Mouse (Mus musculus) small intestine, adult 2 months (tissue): Measurements from ENCODE around the gene Tnpo1.

Experiments used
- CTCF ChIP-seq: fragments of 200-500 bp; IDR thresholded peaks from 2 replicates; pipeline ENCODE4 v1.5.1; 2012; ENCODE audit warnings: low read depth, mild to moderate bottlenecking, control low read depth, inconsistent platforms, low read length, moderate library complexity, mixed read lengths; ENCODE audit not compliant: insufficient replicate concordance, insufficient read length; ENCODE audit errors: extremely low read depth
- POLR2A ChIP-seq: fragments of 200-500 bp; IDR thresholded peaks from 2 replicates; pipeline ENCODE4 v1.6.1; 2012; ENCODE audit warnings: low read depth, mild to moderate bottlenecking, control low read depth, inconsistent platforms, low read length, moderate library complexity

DNA sequence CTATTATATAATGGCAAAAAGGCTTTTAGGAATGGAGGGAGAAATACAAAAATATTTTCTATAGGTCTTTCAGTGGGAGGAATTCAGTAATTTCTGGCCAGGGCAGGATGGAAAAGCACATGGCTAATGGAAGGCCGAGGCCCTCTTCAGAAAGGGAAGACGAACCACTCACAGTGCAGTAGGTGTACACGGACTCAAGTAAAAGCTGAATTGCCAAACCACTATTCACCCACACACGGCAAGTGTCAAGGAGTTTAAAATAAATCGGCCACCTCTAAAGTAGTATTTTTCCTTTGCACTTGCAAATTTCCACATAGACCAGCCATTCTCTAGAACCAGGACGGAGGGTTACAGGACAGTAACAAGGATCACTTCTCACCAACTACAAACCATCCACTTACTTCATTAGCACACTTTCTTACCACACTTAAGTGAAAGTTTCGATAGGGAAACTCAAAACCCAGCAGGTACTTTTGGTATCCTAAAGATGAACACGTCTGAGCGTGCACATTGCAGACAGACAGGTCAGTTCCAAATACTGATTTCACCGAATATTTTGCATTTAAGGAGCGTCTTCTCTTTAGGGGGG, 1.2 kb downstream of the Tnpo1 start:
- TF ChIP-seq CTCF (no peak), POLR2A (no peak)
